Mouse (Mus musculus) G1E (cell line): ENCODE results near the gene Qrich1. TPM values are rescaled to one million over a fixed set of nuclear protein-coding genes. Genes with fewer than 3 reads are reported as not detected.

Source experiments
- ATAC-seq: 2 replicates; pipeline ENCODE4 v1.8.0; 2016; ENCODE audit warnings: mild to moderate bottlenecking; ENCODE audit not compliant: insufficient number of reproducible peaks, poor library complexity, low FRiP score, severe bottlenecking; ENCODE audit errors: extremely low read depth
- DNase-seq: peaks from one replicate; pipeline ENCODE4 v3.0.0; 2012; ENCODE audit warnings: low spot score
- H3K27me3 ChIP-seq: 2 replicates; pipeline ENCODE4 v1.6.1; 2012; ENCODE audit warnings: mild to moderate bottlenecking, low read length, inconsistent platforms; ENCODE audit not compliant: insufficient read depth
- H3K36me3 ChIP-seq: replicated peaks from 2 replicates; pipeline ENCODE3; 2012; ENCODE audit warnings: mild to moderate bottlenecking, inconsistent platforms
- H3K4me1 ChIP-seq: 2 replicates; pipeline ENCODE4 v1.6.1; 2012; ENCODE audit warnings: low read depth, low read length, inconsistent platforms, mixed read lengths; ENCODE audit not compliant: insufficient read depth
- H3K4me3 ChIP-seq: 2 replicates; pipeline ENCODE4 v1.5.1; 2012; ENCODE audit warnings: low read depth, mild to moderate bottlenecking, inconsistent platforms, low read length, moderate library complexity, mixed read lengths
- H3K9me3 ChIP-seq: replicated peaks from 2 replicates; pipeline ENCODE4 v1.6.1; 2012; ENCODE audit warnings: inconsistent platforms
- CTCF ChIP-seq: IDR thresholded peaks from 2 replicates; pipeline ENCODE4 v1.5.1; 2012; ENCODE audit warnings: low read depth, low read length, inconsistent platforms, mixed read lengths
- GATA1 ChIP-seq: IDR thresholded peaks from 2 replicates; pipeline ENCODE4 v1.6.1; 2012; ENCODE audit warnings: borderline replicate concordance, low read length, inconsistent platforms, mixed read lengths
- GATA2 ChIP-seq: IDR thresholded peaks from 2 replicates; pipeline ENCODE4 v1.6.1; 2012; ENCODE audit warnings: low read depth, low read length, inconsistent platforms, borderline replicate concordance
- POLR2AphosphoS5 ChIP-seq: IDR thresholded peaks from 2 replicates; pipeline ENCODE4 v1.6.1; 2012; ENCODE audit warnings: low read depth, low read length, inconsistent platforms; ENCODE audit not compliant: insufficient replicate concordance
- TAL1 ChIP-seq: conservative IDR thresholded peaks from 2 replicates; pipeline ENCODE4 v1.6.1; 2012; ENCODE audit warnings: low read depth, low read length, inconsistent platforms, mixed read lengths
- polyA plus RNA-seq: library from polyadenylated mRNA; stranded (reverse); fragments of >175 nt; gene quantifications from 2 replicates; pipeline ENCODE4 v1.2.3, GENCODE M21; 2012
- total RNA-seq, 2 experiments: library from RNA; stranded (forward) in 1 of 2; stranded (reverse) in 1 of 2; fragments of 200-1000 nt in 1 of 2; fragments of >200 nt in 1 of 2; fragmentation: Nextera tagmentation in 1 of 2; gene quantifications; 2 replicates each; pipeline ENCODE4 v1.2.3; 2014 to 2017

Gene Qrich1
- total and polyA plus RNA-seq, 3 experiments, result 143 to 179 (median 161) TPM

DNA sequence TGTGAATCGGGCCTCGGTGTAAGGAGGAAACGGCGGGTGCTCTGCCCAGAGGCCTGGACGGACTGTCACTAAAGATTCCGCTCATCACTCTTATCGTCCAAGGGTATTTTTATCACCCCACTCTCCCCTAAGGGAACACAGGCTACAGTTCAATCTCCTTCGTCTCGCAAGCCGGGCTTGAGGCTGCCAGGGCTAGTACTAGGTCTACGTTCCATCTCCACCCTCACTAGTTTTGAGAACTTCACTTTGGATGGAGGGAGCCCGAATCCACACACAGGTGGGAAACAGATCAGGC, 25.4 kb upstream of the Qrich1 start:
- Histone ChIP-seq H3K4me3 (peak overlapping the region; percentile 91), H3K4me1 (peaks cover 46% of the 10 kb centered on the region), H3K9me3 (no peaks in the 10 kb centered on the region), H3K36me3 (peaks cover 45% of the 10 kb centered on the region), H3K27me3 (peaks cover 19% of the 10 kb centered on the region)
- ATAC-seq (no peak), DNase-seq (peak; percentile 21)
- TF ChIP-seq CTCF (no peak), GATA1 (no peak), POLR2AphosphoS5 (no peak), GATA2 (no peak), TAL1 (no peak)

DNA sequence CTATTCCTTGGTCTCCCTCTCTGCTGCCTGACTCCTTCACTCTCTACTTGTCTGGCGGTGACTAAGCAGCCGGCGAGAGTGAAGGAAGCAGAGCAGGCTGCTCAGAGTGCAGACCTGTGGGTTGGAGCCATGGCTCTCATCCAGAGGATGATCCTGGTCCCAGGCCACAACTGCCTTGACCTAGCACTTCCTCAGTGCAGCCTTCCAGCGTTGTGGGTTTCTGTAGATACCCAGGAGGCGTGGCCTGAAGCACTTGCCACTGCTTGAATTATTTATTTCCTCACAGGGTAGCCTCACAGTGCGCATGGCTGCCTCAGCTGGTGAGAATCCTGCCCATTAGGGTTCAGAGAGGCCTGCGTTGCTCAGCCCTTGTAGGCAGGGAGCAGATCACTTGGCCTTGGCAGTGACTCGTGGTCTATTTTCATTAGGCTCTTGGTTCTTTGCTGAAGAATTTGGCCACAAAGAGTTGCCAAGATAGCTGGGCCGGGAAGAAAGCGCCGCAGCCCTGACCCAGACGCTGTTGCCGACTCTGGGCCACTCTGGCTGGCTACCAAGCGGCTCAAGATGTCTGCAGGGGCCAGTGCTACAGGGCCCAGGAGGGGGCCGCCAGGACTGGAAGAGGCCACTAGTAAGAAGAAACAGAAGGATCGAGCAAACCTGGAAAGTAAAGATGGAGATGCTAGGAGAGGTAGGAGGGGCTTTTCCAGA, 24.4 kb upstream of the Qrich1 start:
- peaks cover 54% of the 10 kb centered on the region for H3K36me3 ChIP-seq
- DNase-seq (peak; percentile 67), ATAC-seq (no peak)
- peaks cover 46% of the 10 kb centered on the region for H3K4me1 ChIP-seq
- H3K9me3 ChIP-seq, result no peaks in the 10 kb centered on the region
- H3K27me3 ChIP-seq, result peaks cover 10% of the 10 kb centered on the region
- peak overlapping the region; percentile 91 for H3K4me3 ChIP-seq
- no peak for TF ChIP-seq GATA2
- TF ChIP-seq POLR2AphosphoS5, result no peak
- TF ChIP-seq TAL1, result no peak
- no peak for TF ChIP-seq GATA1
- TF ChIP-seq CTCF, result no peak

GRCm38 (mm10) chr9:108493246-108493645, 23.4 kb upstream of the Qrich1 start:
- H3K36me3 ChIP-seq, result peaks cover 64% of the 10 kb centered on the region
- ATAC-seq (no peak), DNase-seq (no peak)
- TF ChIP-seq CTCF (no peak), GATA2 (no peak), POLR2AphosphoS5 (no peak), TAL1 (no peak), GATA1 (no peak)
- no peak overlapping the region for H3K4me3 ChIP-seq
- no peaks in the 10 kb centered on the region for H3K9me3 ChIP-seq
- peaks cover 50% of the 10 kb centered on the region for H3K4me1 ChIP-seq
- no peaks in the 10 kb centered on the region for H3K27me3 ChIP-seq

DNA sequence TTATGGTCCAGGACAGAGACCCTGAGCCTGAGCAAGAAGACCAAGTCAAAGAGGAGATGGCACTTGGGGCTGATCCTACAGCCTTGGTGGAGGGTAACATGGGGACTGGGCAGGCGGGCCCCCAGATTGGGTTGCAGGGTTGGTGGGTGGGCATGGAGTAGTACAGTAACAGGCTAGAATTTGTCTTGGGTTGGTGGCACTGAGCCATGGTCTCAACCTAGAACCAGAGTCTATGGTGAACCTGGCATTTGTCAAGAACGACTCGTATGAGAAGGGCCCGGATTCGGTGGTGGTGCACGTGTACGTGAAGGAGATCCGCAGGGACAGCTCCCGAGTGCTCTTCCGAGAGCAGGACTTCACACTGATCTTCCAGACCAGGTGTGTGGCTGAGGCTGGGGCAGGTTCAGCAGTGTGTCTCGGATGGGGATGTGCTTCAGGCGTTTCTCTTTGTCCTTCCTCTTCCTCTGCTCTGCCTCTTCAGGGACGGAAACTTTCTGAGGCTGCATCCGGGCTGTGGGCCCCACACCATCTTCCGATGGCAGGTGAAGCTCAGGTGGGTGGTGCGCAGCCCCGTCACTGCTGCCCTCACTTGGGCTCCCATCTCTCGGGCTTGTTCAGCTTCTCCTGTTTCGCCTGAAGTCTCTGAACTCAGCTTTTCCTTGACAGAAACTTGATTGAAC, 22.3 kb upstream of the Qrich1 start:
- Histone ChIP-seq H3K36me3 (peaks cover 75% of the 10 kb centered on the region), H3K9me3 (no peaks in the 10 kb centered on the region), H3K4me3 (no peak overlapping the region), H3K27me3 (no peaks in the 10 kb centered on the region), H3K4me1 (peaks cover 51% of the 10 kb centered on the region)
- DNase-seq (no peak), ATAC-seq (no peak)
- TF ChIP-seq POLR2AphosphoS5 (no peak), GATA2 (no peak), GATA1 (no peak), TAL1 (no peak), CTCF (no peak)

DNA sequence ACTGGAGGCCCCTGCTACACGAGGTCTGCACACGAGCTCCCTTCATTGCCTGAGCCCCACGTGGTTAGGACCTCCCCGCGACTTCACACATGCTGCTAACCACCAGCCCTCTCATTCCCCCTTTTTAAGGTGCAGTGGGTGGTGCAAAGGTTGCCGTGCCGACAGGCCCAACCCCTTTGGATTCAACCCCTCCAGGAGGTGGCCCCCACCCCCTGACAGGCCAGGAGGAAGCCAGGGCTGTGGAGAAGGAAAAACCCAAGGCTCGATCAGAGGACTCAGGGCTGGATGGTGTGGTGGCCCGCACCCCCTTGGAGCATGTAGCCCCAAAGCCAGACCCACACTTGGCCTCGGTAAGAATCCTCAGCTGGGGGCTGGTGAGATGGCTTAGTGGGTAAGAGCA, 21.7 kb upstream of the Qrich1 start:
- no peak for ATAC-seq
- Histone ChIP-seq H3K27me3 (no peaks in the 10 kb centered on the region), H3K4me1 (peaks cover 50% of the 10 kb centered on the region)

GRCm38 (mm10) chr9:108499231-108499630, 17.4 kb upstream of the Qrich1 start:
- peaks cover 96% of the 10 kb centered on the region for H3K36me3 ChIP-seq
- H3K4me3 ChIP-seq, result no peak overlapping the region
- ATAC-seq (no peak), DNase-seq (no peak)
- H3K27me3 ChIP-seq, result no peaks in the 10 kb centered on the region
- no peak for TF ChIP-seq POLR2AphosphoS5
- no peak for TF ChIP-seq TAL1
- no peak for TF ChIP-seq GATA1
- no peak for TF ChIP-seq GATA2
- TF ChIP-seq CTCF, result no peak
- H3K4me1 ChIP-seq, result peaks cover 31% of the 10 kb centered on the region
- H3K9me3 ChIP-seq, result no peaks in the 10 kb centered on the region

More for the DNA sequence above, 21.7 kb upstream of the Qrich1 start:
- TF ChIP-seq TAL1 (no peak), GATA1 (no peak), GATA2 (no peak), CTCF (no peak), POLR2AphosphoS5 (no peak)
- DNase-seq, result no peak
- Histone ChIP-seq H3K4me3 (no peak overlapping the region), H3K36me3 (peaks cover 81% of the 10 kb centered on the region), H3K9me3 (no peaks in the 10 kb centered on the region)
